Mouse (Mus musculus) urinary bladder, postnatal 14 days (tissue): ENCODE data around the gene Ddx54.

ENCODE experiments used
- DNase-seq: peaks from one replicate; pipeline ENCODE4 v3.0.0; 2021; ENCODE audit warnings: low spot score

The Ddx54 gene

DNA sequence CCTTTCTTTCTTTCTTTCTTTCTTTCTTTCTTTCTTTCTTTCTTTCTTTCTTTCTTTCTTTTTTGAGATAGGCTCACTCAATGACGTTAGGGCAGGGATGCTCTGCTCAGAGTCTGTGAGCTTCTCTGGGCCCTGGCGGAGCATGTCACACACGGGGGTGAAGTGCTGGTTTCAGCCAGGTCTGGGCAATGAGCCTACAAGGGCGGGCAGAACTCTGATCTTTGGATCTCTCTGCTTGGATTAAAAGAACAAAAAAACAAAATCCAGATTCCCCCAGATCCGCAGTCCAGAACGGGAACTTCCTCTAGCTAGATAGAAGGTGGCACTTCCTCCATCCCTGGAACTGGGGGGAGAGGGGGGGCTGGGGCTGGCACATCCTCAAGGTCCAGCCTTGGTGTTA lies 33.3 kb downstream of the Ddx54 start:
- DNase-seq: peak; percentile 57

DNA sequence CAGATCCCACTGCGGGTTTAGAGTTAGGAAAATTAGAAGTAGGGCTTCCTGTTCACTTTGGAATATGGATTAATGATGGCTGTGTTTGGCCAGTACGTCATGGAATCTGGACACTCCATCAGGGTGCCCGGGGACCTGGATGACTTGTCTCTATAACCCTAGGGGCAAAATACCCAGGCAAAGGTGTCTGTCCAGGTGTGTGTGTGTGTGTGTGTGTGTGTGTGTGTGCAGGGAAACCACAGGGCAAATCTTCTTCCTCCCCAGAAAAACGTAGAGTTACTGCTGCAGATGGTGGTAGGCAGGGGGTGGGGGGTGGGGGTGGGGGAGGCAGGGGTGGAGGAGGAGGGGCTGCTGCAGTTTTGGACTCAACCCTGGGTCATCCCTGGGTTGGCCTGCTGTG lies 34.8 kb downstream of the Ddx54 start:
- DNase-seq: no peak

DNA sequence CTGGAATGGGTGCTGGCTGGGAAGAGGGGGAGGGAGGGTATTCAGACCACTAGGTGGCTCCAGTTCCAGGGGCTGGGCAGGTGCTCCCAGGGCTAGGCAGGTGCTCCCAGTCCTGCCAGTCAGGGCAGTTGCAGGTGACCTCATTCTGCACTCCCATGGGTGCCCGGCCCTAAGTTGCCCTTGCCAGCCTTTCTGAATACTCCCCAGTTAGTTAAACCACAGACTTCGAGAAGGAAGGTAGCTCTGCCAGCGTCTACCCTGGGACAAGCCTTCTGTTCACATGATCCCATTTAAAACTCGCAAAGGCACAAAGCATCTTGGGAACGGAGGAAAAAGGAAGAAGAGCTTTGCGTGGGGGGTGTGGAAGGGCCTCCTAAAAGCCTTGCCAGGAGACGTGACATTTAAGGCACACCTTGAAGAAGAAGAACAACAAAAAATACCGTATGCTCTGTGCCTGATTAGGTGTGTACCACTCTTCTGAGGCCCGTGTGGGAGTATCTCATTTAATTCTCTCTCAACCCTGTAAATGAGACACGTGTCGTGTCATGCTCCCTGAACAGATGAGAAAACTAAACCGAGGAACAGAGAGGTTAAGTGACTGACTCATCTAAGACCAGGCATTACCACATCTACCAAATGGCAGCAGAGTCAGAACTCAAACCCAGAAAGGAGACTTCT lies 35.4 kb downstream of the Ddx54 start:
- DNase-seq: no peak

DNA sequence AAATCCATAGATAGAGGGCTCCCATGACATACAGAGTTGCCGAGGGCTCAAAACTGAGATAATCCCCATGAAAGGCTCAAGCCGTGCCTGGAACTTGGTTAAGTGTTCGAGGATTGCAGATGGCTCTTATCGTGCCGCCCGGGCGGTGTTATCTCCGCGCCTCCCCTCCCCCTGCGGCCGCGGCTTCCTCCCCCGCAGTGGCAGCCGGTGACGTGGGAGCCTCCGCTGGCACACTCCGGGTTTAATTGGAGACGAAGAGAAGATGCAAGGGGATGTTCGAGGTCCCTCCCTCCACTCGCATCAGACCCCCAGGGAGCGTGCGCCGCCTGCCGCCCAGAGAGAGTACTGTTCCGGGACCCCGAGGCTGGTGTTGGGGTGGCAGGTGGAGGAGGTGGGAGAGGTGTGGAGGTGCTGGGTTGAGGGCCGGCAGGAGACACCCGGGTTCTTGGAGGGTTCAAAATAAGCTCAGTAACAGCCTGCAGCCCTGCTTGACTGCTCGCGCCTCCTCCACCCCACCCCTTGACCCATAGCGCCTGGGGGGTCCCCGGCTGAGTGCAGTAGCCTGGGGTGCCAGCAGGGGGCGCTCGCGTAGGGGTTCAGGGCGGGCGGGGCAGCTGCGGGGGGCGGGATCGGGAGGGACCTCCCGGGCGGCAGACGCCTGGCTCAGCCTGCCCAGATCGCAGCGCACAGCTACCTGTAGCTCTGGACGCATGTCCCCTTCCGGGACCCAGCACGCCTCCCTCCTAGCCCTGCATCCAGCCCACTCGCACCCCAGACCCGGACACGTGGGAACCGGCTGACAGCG lies 36.2 kb downstream of the Ddx54 start, which contains the start of gene Rasal1:
TSS of gene Rasal1 (plus strand) at position 244 of the 805 bp plus-strand sequence.
- peak; percentile 39 for DNase-seq

DNA sequence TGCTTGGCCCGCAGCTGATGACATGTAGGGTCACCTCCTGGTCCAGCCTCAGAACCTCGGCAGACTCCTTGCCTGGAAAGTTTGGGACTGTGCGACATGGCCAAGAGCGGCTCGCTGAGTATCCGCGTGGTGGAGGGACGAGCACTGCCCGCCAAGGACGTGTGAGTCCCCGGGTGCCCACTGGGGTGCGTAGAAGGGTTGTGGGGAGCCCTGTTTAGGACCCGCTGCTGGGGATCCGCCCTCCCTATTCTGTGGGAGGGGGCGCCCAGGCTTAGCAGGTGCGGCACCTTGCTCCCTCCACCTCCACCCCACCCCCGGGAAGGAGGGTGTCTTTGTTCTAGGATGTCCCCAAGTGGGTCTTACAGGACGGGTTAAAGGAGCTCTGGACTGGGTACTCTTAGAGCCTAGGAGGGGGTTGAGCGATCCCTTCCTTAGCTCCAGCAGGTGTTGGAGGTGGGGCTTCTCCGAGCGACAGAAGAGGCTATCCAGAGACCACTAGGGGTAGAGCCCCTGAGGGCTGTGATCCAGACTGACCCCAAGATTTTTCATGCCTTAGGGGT lies 36.9 kb downstream of the Ddx54 start:
- DNase-seq: no peak

DNA sequence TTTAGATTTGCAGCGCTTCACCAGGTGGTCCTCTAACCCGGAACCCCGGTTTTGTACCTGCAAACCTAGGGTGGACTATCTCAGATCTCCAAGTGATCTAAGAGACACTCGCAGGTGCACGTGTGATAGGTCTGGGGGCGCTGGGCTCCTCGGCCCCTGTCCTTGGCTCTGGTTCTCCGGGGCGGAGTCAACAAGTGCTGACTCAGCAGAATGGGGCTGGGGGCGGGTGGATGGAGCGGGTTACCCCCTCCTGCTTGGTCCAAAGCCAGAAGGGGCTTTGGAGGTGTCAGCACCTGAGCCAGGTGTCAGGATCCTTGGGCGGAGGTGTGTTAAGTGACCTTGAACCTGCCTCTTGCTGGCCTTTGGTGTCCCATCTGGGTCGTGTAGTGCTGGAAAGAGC lies 37.4 kb downstream of the Ddx54 start:
- DNase-seq: no peak

DNA sequence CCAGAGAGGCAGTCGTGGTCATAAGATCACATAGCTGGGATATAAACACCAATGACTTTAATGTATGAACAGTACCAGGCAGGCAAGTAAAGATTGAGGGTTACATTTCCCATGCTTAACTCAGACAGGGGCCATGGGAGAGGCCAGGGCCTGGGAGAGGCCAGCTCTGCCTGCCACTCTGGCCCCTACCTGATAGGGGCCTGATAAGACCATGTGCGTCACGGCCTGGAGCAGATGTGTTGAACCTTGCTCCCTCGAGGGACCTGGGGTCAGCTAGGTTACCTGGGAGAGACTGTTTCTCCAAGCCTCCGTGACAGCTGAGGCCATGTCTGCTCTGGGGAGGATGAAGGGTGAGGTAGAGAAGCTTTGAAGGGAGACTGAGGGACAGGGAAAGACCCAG lies 38.7 kb downstream of the Ddx54 start:
- no peak for DNase-seq

DNA sequence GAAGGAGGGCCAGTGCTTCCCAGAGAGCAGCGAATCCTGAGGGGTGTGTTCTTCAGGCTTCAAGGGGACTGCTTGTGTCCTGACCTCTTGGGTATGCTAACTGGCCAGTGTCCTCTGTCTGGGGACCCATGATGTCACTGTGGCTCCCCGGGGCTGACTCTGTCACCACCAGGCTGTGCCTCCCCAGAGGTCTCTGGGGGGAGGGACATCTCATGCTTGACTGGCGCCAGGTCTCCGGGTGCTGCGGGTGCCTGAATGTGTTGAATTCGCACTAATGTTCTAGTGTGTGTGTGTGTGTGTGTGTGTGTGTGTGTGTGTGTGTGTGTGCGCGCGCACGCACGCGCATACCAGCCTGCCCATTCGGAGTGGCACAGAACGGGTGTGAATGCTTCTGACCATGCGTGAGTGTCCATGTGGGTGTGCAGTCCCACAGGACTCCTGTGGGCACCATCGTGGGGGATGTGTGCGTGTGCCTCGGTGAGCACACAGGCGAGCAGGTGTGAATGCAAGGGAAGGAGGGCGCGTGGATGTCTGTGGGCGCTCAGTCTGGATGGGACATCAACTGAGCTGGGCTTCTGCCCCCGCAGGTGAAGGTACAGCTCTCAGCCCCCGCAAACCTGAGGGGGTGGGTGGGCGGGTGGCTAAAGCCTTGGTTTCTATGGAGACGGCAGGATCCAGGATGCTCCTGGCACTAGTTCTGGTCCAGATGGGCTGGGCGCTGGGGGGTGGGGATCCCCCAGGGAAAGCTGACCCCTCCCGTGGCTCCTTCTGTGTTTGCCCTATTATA lies 40.6 kb downstream of the Ddx54 start:
- no peak for DNase-seq

DNA sequence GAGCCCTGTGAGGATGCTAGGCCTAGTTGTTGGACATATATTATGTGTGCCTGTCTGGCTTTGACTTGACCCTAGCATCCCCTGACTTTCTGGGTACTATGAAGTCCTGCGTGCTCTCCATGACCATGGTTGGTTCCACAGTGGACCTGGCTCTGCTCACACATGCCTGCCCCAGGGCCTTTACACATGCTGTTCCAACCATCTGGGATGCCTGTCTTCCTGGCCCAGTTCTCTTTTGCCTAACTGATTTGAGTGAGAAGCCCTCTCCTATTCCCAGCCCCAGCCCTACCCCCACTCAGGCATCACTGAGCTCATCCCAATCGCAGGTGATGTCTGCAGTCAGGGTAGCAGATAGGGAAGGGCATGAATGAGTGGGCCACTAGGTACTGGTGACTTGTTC lies 41.3 kb downstream of the Ddx54 start:
- no peak for DNase-seq

DNA sequence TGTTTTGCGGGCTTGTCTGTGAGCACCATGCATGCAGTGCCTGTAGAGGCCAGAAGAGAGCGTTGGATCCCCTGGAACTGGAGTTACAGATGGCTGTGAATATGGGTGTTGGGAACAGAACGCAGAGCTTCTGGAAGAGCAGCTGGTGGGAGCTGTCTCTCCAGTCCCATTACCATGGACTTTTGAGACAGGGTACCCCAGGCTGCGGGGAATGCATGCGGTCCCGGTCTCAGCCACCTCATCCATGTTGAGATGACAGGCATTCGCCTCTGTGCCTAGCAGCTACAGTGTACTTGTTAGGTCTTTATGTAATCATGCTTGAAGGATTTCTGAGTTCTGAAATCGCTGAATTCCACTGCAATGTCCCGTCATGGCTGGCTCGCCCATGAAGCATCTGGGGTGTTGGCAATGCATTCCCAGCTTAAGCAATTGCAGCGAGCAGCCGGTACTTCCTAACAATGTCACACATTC lies 43.8 kb downstream of the Ddx54 start:
- DNase-seq: no peak

DNA sequence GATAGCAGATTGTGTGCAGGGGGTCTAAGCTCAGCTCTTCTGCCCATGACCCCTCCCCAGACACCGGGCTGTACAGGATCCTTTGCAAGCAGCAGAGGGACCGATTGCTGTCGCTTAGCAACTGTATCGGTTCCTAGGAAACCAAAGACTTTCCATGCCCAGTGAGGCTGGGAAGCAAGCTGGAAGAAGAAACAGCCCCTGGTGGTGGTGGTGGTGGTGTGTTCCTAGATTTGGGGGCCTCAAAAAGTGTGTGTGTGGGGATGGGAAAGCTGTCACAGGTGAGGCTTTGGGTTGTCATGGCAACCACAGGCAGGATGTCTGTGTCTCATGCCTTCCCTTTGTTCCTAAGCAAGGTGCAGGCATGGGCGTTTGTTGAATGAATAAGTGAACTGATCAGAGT lies 48.3 kb downstream of the Ddx54 start:
- DNase-seq: no peak

DNA sequence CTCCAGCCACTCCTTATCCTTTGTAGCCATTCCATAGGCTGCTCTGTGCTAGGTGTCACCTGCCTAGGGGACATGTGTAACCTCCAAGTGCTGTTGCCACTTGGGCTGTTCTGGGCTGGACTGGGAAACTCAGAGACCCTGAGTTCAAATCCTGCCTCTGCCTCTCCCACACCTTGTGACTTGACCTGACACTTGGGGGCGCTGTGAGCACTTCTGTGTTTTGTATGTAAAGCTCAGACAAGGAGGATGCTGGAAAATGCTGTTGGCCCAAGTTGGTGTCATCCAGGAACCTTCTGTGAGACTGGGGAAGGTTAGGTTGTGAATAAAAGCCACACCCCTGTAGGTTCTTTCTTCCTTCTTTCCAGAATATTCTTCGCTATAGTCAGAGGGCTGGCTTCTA lies 52.3 kb downstream of the Ddx54 start:
- no peak for DNase-seq

DNA sequence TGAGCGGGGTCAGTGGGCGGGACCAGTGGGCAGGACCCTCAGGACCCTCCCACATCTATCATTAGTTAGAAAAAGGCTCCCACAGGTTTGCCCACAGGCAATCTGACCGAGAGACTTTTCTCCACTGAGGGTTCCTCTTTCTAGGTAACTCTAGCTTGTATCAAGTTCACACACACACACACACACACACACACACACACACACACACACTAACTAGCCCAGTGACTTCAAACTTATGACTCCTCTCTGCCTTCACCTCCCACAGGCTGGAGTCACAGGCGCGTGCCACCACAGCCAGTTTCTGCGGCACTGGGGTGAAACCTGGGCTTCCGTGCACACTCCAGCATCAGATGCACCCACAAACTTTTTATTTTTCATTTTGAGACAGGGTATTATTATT lies 56.2 kb downstream of the Ddx54 start:
- DNase-seq: no peak

DNA sequence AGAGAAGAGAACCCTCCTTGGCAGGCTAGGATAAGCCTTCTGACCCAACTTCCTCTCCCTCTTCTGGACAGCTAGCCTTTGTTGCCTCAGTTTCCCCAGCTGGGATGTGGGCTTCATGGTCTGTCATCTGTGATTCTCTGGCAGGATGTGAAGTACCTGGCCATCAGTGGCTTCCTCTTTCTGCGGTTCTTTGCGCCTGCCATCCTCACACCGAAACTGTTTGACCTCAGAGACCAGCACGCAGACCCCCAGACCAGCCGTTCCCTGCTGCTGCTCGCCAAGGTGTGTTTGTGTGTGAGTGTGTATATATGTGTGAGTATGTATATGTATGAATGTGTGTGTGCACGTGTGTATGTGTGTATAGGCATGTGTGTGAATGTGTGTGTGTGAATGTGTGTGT lies 57.6 kb downstream of the Ddx54 start:
- no peak for DNase-seq

DNA sequence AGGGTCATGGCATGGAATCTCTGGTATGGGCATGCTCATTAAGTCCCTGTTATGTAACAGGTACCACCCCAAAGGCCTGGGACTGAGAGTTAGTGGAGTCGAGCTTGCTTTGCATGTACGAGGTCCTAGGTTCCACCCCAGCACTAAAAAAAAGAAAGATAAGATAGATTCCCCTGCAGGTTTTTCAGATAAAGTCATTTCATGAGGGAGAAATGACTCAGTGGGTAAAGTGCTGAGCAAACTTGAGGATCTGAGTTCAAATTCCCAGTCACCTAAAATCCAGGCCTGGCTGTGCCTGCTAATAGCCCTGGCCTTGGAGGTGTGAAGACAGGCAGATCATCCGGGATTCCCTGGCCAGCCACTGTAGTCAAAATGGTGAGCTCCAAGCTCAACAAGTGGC lies 59.3 kb downstream of the Ddx54 start:
- DNase-seq: no peak

DNA sequence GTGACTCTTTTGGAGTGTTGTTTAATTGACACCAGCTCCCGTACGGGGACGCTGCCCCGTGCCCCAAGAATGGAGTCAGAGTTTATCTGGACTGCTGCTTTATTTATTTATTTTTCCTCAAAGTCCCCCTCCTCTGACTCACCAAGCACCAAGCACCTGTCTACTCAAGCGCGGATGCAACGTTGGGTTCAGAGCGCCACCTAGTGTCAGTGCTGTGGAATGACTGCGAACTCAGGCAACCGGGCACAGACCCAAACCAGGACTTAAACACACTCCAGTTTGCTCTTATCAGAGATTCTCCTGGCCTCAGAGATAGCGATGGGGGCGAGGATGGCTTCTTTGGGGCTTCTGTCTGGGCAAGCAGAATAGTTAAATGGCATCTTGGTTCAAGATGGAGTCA lies 61.1 kb downstream of the Ddx54 start:
- peak; percentile 59 for DNase-seq

DNA sequence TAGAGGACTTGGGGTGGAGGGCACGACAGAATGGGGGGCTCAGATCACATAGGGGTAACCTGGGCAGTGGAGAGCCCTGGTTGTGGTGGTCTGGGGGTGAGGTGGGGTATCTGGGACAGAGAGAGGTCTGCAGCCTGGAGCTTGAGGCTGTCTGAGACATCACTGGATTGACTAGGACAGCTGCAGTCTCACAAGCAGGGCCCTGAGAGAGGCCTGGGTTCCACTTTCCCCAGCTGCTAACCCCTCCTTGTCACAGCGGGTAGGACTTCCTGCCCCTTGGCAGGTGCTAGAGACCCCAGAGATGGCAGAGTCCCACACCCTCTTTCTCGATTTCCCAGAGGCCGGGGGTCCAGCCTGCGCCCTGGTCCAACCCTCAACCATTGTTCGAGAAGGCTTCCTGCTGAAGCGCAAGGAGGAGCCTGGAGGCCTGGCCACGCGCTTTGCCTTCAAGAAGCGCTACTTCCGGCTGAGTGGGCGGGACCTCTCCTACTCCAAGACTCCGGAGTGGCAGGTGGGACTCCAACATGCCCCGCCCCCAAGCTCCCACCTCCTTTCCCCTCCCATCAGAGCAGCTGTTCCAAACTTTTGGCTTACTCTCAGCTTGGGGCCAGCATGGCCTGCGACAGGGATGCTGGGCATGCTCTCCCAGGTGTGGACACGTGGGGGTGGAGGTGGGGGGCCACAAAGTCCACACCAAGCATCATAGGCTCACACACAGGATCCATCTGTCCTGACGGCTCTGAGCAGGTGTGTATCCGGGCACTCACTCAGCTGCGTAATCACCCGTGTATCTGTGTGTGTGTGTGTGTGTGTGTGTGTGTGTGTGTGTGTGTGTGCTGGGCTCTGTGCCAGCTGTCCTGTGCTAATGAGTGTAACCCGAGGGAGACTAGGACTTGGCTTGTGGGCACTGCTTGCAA lies 61.9 kb downstream of the Ddx54 start:
- no peak for DNase-seq

DNA sequence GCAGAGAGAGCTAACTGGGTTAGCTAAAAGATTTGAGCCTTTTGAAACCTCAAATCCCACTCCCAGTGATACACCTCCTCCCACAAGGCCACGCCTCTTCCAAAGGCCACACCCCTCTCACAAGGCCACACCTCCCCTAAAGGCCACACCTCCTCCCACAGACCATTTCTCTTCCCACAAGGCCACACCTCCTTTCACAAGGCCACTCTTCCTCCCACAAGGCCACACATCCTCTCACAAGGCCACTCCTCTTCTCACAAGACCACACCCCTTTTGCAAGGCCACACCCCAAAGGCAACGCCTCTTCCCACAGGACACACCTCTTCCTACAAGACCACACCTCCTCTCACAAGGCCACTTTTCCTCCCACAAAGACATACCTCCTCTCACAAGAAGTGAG lies 65.0 kb downstream of the Ddx54 start:
- DNase-seq: no peak
